Mouse (Mus musculus) embryonic facial prominence, embryonic 10.5 days (tissue): ENCODE data around the gene Rbm14. TPM values are rescaled to one million over a fixed set of nuclear protein-coding genes. Genes with fewer than 3 reads are reported as not detected.

Experiments
- DNase-seq: peaks from one replicate; pipeline ENCODE4 v3.0.0-alpha.2; 2017; ENCODE audit warnings: low spot score
- H3K27ac ChIP-seq: fragments of 300-500 bp; sonication (generic); replicated peaks from 2 replicates; pipeline ENCODE4 v1.5.1; 2016; ENCODE audit warnings: mild to moderate bottlenecking
- H3K27me3 ChIP-seq: fragments of 300-500 bp; sonication (generic); replicated peaks from 2 replicates; pipeline ENCODE4 v1.6.1; 2016; ENCODE audit warnings: low read depth, mild to moderate bottlenecking; ENCODE audit not compliant: poor library complexity, severe bottlenecking
- H3K36me3 ChIP-seq: fragments of 300-500 bp; sonication (generic); replicated peaks from 2 replicates; pipeline ENCODE4 v1.6.1; 2016; ENCODE audit warnings: mild to moderate bottlenecking, moderate library complexity
- H3K4me1 ChIP-seq: fragments of 300-500 bp; sonication (generic); 2 replicates; pipeline ENCODE4 v1.6.1; 2016
- H3K4me3 ChIP-seq: fragments of 300-500 bp; sonication (generic); 2 replicates; pipeline ENCODE4 v1.5.1; 2016; ENCODE audit warnings: mild to moderate bottlenecking, moderate library complexity
- H3K9me3 ChIP-seq: fragments of 300-500 bp; sonication (generic); 2 replicates; pipeline ENCODE4 v1.6.1; 2016; ENCODE audit warnings: mild to moderate bottlenecking
- WGBS: fragments of 180-500 bp; shearing (Covaris S2); methylation state at CpG from one replicate; pipeline ENCODE4 v1.1.7; 2016; 5-methylcytosine and 5-hydroxymethylcytosine counted together
- polyA plus RNA-seq: library from polyadenylated mRNA; unstranded; fragments of >200 nt; fragmentation: Nextera tagmentation; extraction: Ambion mirVana; gene quantifications from 2 replicates; pipeline ENCODE4 v1.2.1, GENCODE M21; 2016

The Rbm14 gene
- polyA plus RNA-seq, result 134 and 140 TPM in 2 replicates

GRCm38 (mm10) chr19:4811063-4811908 is at the start of gene Rbm14, which contains the start of gene Gm21992:
Gene Rbm14 (minus strand): TSS chr19:4811634.
Gene Gm21992 (minus strand): TSS chr19:4811612.
- peaks cover 31% of the 10 kb centered on the region for H3K4me1 ChIP-seq
- peaks cover 3% of the 10 kb centered on the region; the same call in 1 of the 2 replicates for H3K9me3 ChIP-seq
- H3K27ac ChIP-seq, result peak within 1 kb of the TSS; percentile 90
- H3K4me3 ChIP-seq, result peak within 1 kb of the TSS; percentile 88
- H3K36me3 ChIP-seq, result peaks cover 18% of the 10 kb centered on the region
- WGBS, result under 1% methylated on average over 83 of the region's 83 CpGs
- H3K27me3 ChIP-seq, result no peaks in the 10 kb centered on the region
- peak; percentile 99 for DNase-seq

GRCm38 (mm10) chr19:4859081-4859480 is 47.6 kb upstream of the Rbm14 start:
- Histone ChIP-seq H3K4me1 (peaks cover 21% of the 10 kb centered on the region), H3K27ac (no peak overlapping the region), H3K4me3 (no peak overlapping the region), H3K9me3 (no peaks in the 10 kb centered on the region), H3K27me3 (peaks cover 16% of the 10 kb centered on the region), H3K36me3 (peaks cover 18% of the 10 kb centered on the region)
- no peak for DNase-seq
- 80% methylated on average over 6 of the region's 6 CpGs for WGBS

DNA sequence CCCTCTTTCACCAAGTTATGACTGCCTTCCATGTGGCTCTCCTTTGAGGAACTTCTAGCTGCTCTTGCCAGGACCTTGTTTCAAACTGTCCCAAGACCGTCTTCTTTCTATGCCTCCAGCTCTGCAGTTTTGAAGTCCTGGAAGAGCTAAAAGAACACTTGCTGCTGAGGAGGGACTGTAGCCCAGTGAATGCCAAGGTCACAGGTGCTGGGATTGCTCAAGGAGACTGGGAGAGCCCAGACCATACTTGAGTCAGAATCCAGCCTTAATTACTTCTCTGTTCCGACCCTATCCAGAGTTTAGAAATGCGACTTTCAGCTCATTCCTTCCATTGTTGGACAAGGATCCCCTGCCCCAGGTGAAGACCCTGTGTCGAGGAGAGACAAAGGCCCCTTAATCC is 44.5 kb upstream of the Rbm14 start:
- H3K27ac ChIP-seq, result no peak overlapping the region
- peaks cover 17% of the 10 kb centered on the region for H3K4me1 ChIP-seq
- no peak for DNase-seq
- H3K4me3 ChIP-seq, result peak overlapping the region; percentile 71
- WGBS, result 67% methylated on average over 4 of the region's 4 CpGs
- no peaks in the 10 kb centered on the region for H3K9me3 ChIP-seq
- H3K36me3 ChIP-seq, result peaks cover 12% of the 10 kb centered on the region
- peaks cover 14% of the 10 kb centered on the region for H3K27me3 ChIP-seq

DNA sequence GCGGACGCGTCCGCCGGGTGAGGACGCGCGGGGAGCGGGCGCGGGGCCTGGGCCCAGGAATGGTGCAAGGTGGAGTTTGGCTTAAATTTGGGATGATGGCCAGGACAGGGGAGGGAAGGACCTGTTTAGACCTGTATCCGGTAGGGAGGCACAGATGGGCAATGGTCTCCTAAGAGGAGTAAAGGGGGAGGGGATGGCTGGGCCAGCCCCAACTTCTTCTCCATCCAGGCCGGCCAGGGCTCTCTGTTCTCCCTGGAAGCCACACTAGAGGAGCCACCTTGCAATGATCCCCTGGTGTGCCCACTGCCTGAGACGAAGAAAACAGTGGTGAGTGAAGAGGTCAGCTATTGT is 44.0 kb upstream of the Rbm14 start:
- WGBS, result 2% methylated on average over 14 of the region's 14 CpGs
- H3K27ac ChIP-seq, result peak overlapping the region; percentile 58
- H3K4me1 ChIP-seq, result peaks cover 17% of the 10 kb centered on the region

GRCm38 (mm10) chr19:4854552-4855469 is 43.4 kb upstream of the Rbm14 start, which contains the start of gene Ctsf:
Gene Ctsf (plus strand): TSS chr19:4855130.
- WGBS, result 4% methylated on average over 45 of the region's 45 CpGs
- peak; percentile 88 for DNase-seq
- Histone ChIP-seq H3K27me3 (peaks cover 19% of the 10 kb centered on the region), H3K27ac (peak within 1 kb of the TSS; percentile 58), H3K4me1 (peaks cover 17% of the 10 kb centered on the region), H3K4me3 (peak within 1 kb of the TSS; percentile 71), H3K9me3 (no peaks in the 10 kb centered on the region), H3K36me3 (peaks cover 6% of the 10 kb centered on the region)

More for the DNA sequence above, 44.0 kb upstream of the Rbm14 start:
- Histone ChIP-seq H3K4me3 (peak overlapping the region; percentile 71), H3K27me3 (peaks cover 17% of the 10 kb centered on the region), H3K9me3 (no peaks in the 10 kb centered on the region), H3K36me3 (peaks cover 7% of the 10 kb centered on the region)
- DNase-seq, result no peak

DNA sequence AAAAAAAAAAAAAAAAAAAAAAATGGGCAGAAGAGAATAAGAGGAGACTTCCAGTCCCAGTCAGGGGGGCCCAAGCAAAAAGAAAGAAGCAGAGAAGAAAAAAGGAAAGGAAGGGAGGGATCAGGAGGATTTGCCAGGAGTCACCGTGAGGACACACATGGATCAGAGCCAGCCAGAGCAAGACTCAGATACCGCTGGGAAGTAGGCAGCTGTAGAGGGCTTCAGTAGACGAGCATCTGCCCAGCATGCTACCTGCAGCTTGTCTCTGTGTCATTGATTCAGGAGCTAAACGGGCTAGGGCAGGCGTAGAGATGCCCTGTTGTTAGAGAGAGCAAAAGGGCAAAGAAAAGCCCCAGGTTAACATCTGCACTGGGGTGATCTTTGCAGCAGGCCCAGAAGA is 38.8 kb upstream of the Rbm14 start:
- H3K4me1 ChIP-seq, result peaks cover 9% of the 10 kb centered on the region
- H3K27me3 ChIP-seq, result peaks cover 8% of the 10 kb centered on the region; the same call in 1 of the 2 replicates
- H3K36me3 ChIP-seq, result no peaks in the 10 kb centered on the region
- no peak overlapping the region for H3K4me3 ChIP-seq
- no peak overlapping the region for H3K27ac ChIP-seq
- WGBS, result 47% methylated on average over 5 of the region's 5 CpGs
- no peaks in the 10 kb centered on the region for H3K9me3 ChIP-seq
- no peak for DNase-seq

GRCm38 (mm10) chr19:4849800-4850199 is 38.4 kb upstream of the Rbm14 start:
- no peak overlapping the region for H3K4me3 ChIP-seq
- peaks cover 5% of the 10 kb centered on the region for H3K4me1 ChIP-seq
- 59% methylated on average over 4 of the region's 4 CpGs for WGBS
- peaks cover 8% of the 10 kb centered on the region; the same call in 1 of the 2 replicates for H3K27me3 ChIP-seq
- H3K36me3 ChIP-seq, result no peaks in the 10 kb centered on the region
- DNase-seq, result no peak
- H3K27ac ChIP-seq, result no peak overlapping the region
- H3K9me3 ChIP-seq, result no peaks in the 10 kb centered on the region

GRCm38 (mm10) chr19:4847490-4847889 is 36.1 kb upstream of the Rbm14 start:
- 41% methylated on average over 7 of the region's 7 CpGs for WGBS
- Histone ChIP-seq H3K4me3 (no peak overlapping the region), H3K27ac (no peak overlapping the region), H3K27me3 (peaks cover 9% of the 10 kb centered on the region), H3K4me1 (no peaks in the 10 kb centered on the region), H3K9me3 (no peaks in the 10 kb centered on the region), H3K36me3 (no peaks in the 10 kb centered on the region)
- DNase-seq, result no peak

- no peak for DNase-seq
- Histone ChIP-seq H3K36me3 (no peaks in the 10 kb centered on the region), H3K9me3 (no peaks in the 10 kb centered on the region), H3K27ac (no peak overlapping the region), H3K4me3 (no peak overlapping the region), H3K4me1 (no peaks in the 10 kb centered on the region), H3K27me3 (peaks cover 26% of the 10 kb centered on the region)
- WGBS, result 76% methylated on average over 2 of the region's 2 CpGs
These were observed 34.4 kb upstream of the Rbm14 start for GRCm38 (mm10) chr19:4845846-4846245.

GRCm38 (mm10) chr19:4842611-4843010 is 31.2 kb upstream of the Rbm14 start:
- Histone ChIP-seq H3K4me1 (peaks cover 21% of the 10 kb centered on the region), H3K36me3 (no peaks in the 10 kb centered on the region), H3K27me3 (peaks cover 35% of the 10 kb centered on the region), H3K9me3 (no peaks in the 10 kb centered on the region), H3K4me3 (no peak overlapping the region), H3K27ac (no peak overlapping the region)
- no peak for DNase-seq
- 77% methylated on average over 2 of the region's 2 CpGs for WGBS

GRCm38 (mm10) chr19:4840848-4841247 is 29.4 kb upstream of the Rbm14 start:
- peaks cover 21% of the 10 kb centered on the region for H3K4me1 ChIP-seq
- no peak for DNase-seq
- 86% methylated on average over 9 of the region's 9 CpGs for WGBS
- 0 out of 2 replicates have a peak, but pooled peaks cover 4% of the 10 kb centered on the region for H3K36me3 ChIP-seq
- H3K4me3 ChIP-seq, result no peak overlapping the region
- H3K27me3 ChIP-seq, result peaks cover 32% of the 10 kb centered on the region
- no peak overlapping the region for H3K27ac ChIP-seq
- H3K9me3 ChIP-seq, result no peaks in the 10 kb centered on the region

GRCm38 (mm10) chr19:4839149-4839548 is 27.7 kb upstream of the Rbm14 start, which contains the start of the genes Ccs and Ccdc87:
Gene Ccs (minus strand): TSS chr19:4839332.
Gene Ccdc87 (plus strand): TSS chr19:4839366.
- H3K27ac ChIP-seq, result peak within 1 kb of the TSS; percentile 83
- H3K4me1 ChIP-seq, result peaks cover 21% of the 10 kb centered on the region
- H3K4me3 ChIP-seq, result peak within 1 kb of the TSS; percentile 76
- H3K36me3 ChIP-seq, result peaks cover 6% of the 10 kb centered on the region; the same call in 1 of the 2 replicates
- peaks cover 32% of the 10 kb centered on the region for H3K27me3 ChIP-seq
- WGBS, result under 1% methylated on average over 25 of the region's 25 CpGs
- H3K9me3 ChIP-seq, result no peaks in the 10 kb centered on the region
- peak; percentile 96 for DNase-seq
